Mouse (Mus musculus) gastrocnemius, postnatal 25 days (tissue): ENCODE measurements around the gene Cela3b. TPM values are rescaled to one million over a fixed set of nuclear protein-coding genes. Genes with fewer than 3 reads are reported as not detected.

Experiments
- DNase-seq: peaks from one replicate; pipeline ENCODE4 v3.0.0; 2022
- long read RNA-seq, 2 experiments: library from polyadenylated mRNA; stranded (forward); transcript quantifications; one replicate each; pipeline ENCODE4 v2.0.0; 2021
- total RNA-seq, 2 experiments: library from RNA; stranded (reverse); gene quantifications; 1 replicate in 1 of 2; 2 replicates in 1 of 2; pipeline ENCODE4 v1.2.3; 2021

The Cela3b gene
- not detected for total RNA-seq
- long read RNA-seq, experiment 1 = 0 reads
- long read RNA-seq, experiment 2 = 0 reads

DNA sequence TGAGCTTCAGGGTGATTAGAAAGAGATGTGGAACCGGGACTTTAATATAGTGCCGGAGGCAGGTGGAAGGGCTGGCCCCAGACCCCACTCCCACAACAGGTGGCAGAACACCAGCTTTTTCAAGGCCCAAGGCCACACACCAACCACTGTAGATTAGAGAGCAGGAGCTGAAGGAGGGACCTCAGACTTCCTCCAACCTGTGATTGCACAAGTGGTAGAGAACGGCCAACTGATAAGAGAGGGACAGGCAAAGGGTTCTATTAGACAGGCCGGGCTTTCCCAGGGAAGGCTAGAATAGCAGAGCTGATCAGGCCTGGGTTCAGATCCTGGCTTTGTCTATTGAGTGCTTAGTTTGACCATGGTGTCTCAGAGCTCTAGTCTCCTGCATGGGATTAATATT lies at the start of gene Cela3b:
Gene Cela3b, minus strand, starts transcription at position 39 of the 400 bp plus-strand sequence.
- no peak for DNase-seq

- no peak for DNase-seq
These were observed 49.4 kb upstream of the Cela3b start for GRCm38 (mm10) chr4:137479757-137480156.

- no peak for DNase-seq
These were observed 48.0 kb upstream of the Cela3b start for GRCm38 (mm10) chr4:137478306-137478705.

- no peak for DNase-seq
These were observed 47.3 kb upstream of the Cela3b start for GRCm38 (mm10) chr4:137477611-137478010.

DNA sequence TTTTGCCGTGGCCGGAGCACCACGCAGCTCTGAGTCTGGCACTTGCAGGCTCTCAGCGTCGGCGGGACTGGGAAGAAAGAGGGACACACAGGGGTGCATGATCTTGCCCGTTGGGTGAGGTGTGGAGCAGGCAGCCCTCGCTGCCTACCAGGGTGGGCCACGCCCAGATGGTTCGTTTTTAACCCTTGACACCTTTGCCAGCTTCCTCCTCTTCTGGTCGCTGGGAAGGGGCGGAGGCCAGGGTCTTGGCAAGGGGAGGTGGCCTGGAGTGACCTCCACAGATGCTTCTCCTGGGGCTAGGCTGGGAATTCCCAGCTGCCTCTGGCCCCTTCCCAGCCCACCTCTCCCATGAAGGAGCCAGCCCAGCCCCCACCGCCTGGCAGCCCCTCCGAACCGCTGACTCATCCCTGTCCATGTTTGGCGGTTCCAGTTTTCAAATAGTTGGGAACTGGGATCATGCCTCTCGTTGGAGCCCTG lies 46.5 kb upstream of the Cela3b start:
- DNase-seq = peak; percentile 86

DNA sequence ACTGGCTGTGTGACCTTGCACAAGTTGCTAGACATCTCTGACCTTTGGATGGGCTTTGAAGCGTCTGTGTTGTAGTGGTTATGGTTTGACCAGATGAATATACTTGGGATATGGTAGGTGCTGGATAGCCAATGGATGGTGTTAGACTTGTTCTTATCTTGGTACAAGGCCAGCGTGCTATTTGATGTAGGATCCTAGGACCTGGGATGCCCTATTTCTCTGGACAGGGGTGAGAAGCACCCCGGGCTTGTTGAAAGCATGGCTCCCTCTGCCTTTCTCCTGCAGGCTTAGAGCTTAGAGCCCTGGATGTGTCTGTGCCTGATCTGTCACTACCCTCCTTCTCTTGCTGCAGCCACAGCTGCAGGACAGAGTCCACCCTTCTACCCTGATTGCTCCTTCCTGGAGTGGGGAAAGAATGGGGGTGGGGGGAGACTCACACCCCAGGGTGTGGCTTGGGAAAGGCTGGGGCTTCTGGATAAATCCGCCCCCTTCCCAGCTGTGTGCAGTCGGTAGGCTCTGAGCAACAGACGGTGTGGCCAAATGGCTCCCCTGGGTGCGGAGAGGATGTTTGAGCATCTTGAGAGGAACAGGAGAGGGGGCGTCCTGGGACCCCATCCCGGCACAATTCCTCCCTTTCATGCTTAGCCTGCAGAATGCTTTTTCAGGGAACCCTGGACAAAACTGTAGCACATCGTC lies 45.9 kb upstream of the Cela3b start:
- DNase-seq = peak; percentile 91

- no peak for DNase-seq
These were observed 45.1 kb upstream of the Cela3b start for GRCm38 (mm10) chr4:137475271-137476050.

- no peak for DNase-seq
These were observed 44.4 kb upstream of the Cela3b start for GRCm38 (mm10) chr4:137474694-137475093.

DNA sequence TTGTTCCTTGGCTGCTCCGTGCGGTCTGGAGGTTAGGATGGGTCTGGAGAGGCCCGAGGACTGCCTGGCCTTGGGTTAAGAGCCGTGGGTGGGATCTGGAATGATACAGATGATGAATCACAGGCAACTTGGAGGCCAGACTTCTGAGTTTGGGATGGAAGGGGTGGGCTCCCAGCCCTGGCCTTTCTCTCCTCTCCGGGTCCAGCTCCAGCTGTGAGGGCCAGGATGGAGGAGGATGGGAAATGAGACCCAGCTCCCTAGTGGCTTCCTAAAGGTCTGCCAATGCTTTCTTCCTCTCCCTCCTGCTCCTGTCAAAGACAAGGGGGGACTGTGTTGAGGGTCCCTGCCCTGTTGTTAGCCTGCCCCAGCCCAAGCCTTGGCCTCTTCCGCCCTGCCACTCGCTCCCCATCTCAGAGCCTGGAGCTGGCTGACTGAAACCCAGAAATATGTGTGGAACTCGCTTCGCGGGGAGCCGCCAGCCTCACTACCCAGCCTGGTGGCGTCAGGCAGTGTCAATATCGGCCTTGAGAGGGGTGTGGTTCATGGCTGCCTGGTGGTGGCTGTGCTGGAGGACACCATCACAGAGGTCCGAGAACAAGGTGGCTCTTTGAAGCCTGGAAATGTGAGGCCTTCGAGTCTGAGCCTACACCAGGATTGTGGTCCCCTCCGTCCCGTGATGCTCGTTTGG lies 43.5 kb upstream of the Cela3b start:
- peak; percentile 75 for DNase-seq

- DNase-seq = no peak
These were observed 42.9 kb upstream of the Cela3b start for GRCm38 (mm10) chr4:137473240-137473639.

DNA sequence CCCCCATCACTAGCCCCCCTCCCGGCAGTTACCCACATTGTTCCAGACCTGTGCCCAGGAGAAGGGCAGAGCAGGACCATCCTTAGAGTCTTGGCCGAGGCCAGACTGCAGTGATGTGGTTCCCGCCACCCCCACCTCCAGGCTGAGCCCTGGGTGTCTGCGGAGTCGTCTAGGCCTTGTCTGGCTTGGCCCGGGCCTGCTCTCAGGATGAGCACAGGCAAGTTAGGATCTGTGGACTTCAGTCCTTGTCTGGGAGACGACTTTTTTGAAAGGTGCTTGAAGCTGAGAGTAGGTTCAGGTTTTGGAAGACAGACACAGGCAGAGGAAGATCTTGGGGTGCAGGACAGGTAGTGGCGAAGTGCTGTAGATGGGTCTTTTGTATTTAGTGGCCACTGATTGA lies 41.0 kb upstream of the Cela3b start:
- DNase-seq = no peak

GRCm38 (mm10) chr4:137470701-137471317 lies 40.5 kb upstream of the Cela3b start:
- DNase-seq = no peak

- no peak for DNase-seq
These were observed 39.7 kb upstream of the Cela3b start for GRCm38 (mm10) chr4:137469845-137470692.

DNA sequence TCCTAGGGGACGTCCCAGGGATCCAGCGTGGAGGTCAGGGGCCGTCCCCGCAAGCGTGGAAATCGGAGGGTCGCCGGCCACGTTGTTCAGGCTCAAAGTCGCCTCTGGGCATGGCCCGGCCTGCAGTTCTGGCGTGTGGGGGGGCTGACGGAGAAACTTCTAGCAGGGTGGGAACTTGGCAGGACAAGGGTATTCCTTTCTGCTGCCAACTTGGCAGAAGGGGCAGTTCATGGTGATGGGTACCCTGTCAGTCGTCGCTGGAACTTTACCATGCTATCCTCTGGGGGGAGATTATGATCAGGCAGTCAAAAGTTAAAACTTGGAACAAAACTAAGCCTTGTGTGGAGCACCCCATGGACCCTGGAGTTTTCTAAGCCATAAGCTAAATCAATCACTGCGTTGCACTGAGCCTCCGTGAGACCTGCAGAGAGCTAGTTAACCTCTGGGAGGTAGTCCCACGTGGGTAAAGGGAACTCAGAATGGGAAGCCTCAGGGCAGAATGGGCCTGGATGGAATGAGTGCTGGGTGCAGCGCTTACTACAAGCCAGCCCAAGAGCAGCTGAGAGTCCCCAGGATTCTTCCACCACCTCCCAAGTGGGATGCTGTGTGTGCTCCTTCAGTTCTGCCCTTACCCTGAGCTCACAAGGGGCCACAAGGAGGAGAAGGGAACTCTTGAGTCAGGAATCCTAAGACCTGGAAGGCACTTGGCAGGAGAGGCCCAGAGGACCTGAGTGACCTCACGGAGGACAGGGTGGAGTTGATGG lies 38.9 kb upstream of the Cela3b start:
- no peak for DNase-seq

DNA sequence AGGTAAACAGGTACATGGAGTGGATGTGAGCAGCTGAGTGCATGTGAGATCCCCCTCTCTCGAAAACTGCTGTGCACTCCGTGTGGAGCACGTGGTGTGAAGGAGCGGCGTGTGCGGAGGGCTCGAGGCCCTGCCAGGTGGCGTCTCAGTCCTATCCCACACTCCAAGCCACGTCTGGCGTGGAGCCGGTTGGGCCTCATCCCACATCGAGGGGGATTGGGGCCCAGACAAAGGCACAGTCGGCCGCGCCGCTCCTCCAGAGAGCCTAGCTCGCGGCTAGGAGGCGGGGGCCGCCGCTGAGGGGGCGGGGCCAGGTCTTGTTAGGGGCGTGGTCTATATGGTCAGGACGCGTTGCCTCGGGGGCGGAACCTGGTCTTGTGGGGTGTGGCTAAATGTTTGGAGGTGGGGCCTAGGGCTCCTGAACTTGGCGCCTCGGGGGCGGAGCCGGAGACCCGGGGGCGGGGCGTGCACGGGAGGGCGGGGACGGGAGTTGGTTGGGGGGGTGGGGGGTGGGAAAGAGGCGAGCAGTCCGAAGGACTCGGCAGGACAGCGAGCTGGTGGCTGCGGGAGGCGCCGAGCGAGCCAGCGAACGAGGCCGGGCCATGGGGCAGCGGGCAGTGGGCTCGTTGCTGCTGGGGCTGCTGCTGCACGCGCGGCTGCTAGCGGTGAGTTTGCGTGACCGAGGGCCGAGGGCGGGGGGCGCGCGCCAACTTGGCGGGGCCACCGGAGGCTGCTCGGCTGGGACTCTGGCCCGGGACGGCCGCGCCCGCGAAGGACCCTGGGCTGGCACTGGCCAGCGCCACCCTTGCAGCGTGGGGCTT lies 38.1 kb upstream of the Cela3b start, which contains the start of gene Hspg2:
Gene Hspg2, plus strand, starts transcription at position 510 of the 821 bp plus-strand sequence.
- peak; percentile 95 for DNase-seq

- DNase-seq = no peak
These were observed 37.2 kb upstream of the Cela3b start for GRCm38 (mm10) chr4:137467525-137467924.

DNA sequence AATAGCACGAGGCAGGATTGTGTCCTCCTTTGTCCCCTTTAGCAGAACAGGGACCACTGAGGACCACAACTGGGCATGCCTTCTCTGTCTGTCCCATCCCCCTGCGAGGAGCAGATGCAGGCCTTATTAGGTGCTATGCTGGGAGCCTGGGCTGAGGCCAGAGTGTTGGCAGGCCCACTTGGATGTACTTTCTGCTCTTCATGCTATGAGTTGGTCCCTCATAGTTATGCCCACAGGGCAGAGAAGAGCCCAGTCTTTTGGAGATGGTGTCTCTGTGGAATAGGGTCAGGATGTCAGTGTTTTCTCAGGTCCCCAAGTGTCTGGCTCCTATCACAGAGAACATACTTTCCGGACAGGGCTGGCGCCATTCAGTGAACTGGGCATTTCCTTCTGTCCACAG lies 36.7 kb upstream of the Cela3b start:
- no peak for DNase-seq

DNA sequence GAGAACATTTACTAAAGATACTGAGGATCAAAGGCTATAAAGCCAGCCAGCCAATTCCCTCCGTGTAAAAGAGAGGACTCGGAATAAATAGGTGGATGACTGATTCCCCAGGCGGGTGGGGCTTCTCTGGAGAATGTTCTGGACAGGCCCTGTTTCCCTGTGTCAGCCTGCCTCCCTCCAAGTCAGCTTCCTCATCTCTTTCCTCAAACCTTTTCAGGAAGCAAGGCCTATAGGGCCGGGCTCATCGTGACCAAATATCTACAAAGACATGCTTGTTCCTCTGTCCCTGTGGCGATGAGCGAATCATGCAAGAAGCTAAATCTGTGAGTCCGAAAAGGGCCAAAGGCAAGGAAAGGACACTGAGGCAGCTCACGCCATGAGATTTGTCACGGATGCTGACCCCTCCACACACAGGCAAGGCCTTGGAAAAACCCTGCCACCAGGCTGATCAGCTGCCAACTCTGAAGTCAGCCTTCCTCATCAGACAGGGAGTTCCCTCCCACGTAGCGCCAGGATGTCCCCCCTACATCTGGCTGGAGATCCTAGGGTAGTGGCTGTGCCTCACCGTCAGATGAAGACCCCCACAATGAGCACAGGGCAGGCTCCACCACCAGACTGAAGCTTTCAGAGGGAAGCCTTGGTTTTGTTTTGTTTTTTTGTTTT lies 34.9 kb upstream of the Cela3b start:
- no peak for DNase-seq
